Mouse (Mus musculus): ENCODE measurements at regions not wholly inside any gene's neighbourhood (a gene's known extent, or its start where the extent isn't known, plus 50 kb on each side); places are given as distances from the start of the nearest gene placed in this dataset.
"Not testable (repeated sequence)": the region's sequence is repeated elsewhere in the genome, so short reads cannot be mapped to it uniquely, and the experiment has no call there.

DNA sequence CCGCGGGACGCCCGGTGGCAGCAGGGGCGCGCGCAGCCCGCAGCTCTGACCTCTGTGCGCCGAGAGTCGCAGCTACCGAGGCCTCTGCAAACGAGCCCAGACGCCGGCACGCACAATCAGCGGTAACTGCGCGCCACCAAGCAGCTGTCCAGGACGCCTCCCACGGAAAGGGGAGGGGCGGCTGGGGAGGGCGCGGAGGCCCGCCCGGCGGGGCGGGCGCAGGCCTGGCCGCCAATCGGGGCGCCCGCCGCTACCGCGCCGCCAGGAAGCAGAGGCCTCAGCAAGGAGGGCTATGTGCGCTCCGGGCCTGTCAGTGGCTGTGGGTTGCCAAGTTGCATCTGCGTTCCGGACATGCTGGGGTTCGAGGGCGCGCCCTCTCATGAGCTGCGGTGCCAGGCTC is 613.3 kb upstream of the Ywhaq start:
- peak; percentile 51 for DNase-seq

DNA sequence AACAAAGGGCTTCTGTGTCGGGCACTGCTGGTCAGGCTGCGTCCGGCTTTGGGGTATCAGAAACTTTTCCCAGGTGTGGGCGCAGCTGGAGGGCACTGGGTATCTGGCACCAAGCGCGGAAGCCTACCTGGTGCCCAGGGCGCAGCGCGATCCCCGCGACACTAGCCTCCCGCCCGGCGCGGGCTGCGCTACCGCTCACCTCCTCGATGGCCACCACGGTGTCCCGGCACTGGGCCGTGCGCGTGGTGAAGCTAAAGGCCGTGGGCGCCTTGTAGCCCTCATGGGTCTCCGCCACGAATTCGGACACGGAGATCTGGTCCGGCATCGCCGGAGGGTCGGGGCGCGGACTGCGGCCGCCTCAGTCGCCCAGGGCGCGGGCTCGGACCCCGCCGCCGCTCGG is 612.8 kb upstream of the Ywhaq start:
- not testable (repeated sequence) for DNase-seq
